Comparison of ENCODE assay signal across 9 mouse cellular contexts in genomic region chr2:180272884-180273321, GRCm38 (mm10). TPM values are rescaled to one million over a fixed set of nuclear protein-coding genes. Genes with fewer than 3 reads are reported as not detected.
A peak's percentile ranks its signal among the peaks of the same experiment; 100 is the strongest.
DNase-seq lines count a peak whose midpoint lies in the region; ATAC-seq and TF ChIP-seq lines count a peak whose summit lies in the region.
"Had no signal": no experiment of that assay in that cellular context is flagged by ENCODE, and none has a peak within 500 bp of the region (broad histone marks: within the 10 kb centered on the region; RNA-seq: fewer than 3 reads in every experiment).

No protein-coding gene starts in this region.

- TF ChIP-seq POLR2A in kidney, adult 2 months (IDR thresholded peaks at IDR 0.05; ENCODE audit: low read depth, low read length): no peak
- no peak for TF ChIP-seq POLR2A in ES-Bruce4 (IDR thresholded peaks at IDR 0.05; ENCODE audit: insufficient read depth, low read length)

- H3K27ac ChIP-seq in kidney, adult 2 months (ENCODE audit: insufficient read depth, low read depth, low read length): peak overlapping the region; percentile 2; the same call in 1 of the 2 replicates
- H3K27ac ChIP-seq in ES-Bruce4 (ENCODE audit: insufficient read depth, low read length): no peak overlapping the region
- H3K27ac ChIP-seq in embryonic facial prominence, embryonic 11.5 days (replicated peaks; ENCODE audit: low read depth, low read length): no peak overlapping the region

- H3K4me1 ChIP-seq in kidney, adult 2 months (ENCODE audit: control insufficient read depth, insufficient read depth, low read length): peaks cover 12% of the 10 kb centered on the region; the same call in 1 of the 2 replicates
- peaks cover 2% of the 10 kb centered on the region for H3K4me1 ChIP-seq in ES-Bruce4 (ENCODE audit: control insufficient read depth, insufficient read depth, low read length)
- H3K4me1 ChIP-seq in embryonic facial prominence, embryonic 11.5 days (ENCODE audit: control insufficient read depth, insufficient read depth, low read length): peaks cover 6% of the 10 kb centered on the region; the same call in 1 of the 2 replicates

- under 1% methylated on average over 37 of the region's 37 CpGs for WGBS in kidney, adult 2 months
- WGBS in embryonic facial prominence, embryonic 11.5 days: 0% methylated on average over 28 of the region's 37 CpGs

- H3K36me3 ChIP-seq in kidney, adult 2 months (ENCODE audit: control insufficient read depth, insufficient read depth, low read length): no peaks in the 10 kb centered on the region
- H3K36me3 ChIP-seq in ES-Bruce4 (ENCODE audit: control insufficient read depth, insufficient read depth, low read length, poor library complexity, severe bottlenecking): no peaks in the 10 kb centered on the region
- no peaks in the 10 kb centered on the region for H3K36me3 ChIP-seq in embryonic facial prominence, embryonic 11.5 days (replicated peaks; ENCODE audit: control insufficient read depth, insufficient read depth, low read depth, low read length)

- H3K9me3 ChIP-seq in ES-Bruce4 (replicated peaks; ENCODE audit: control insufficient read depth, insufficient read depth, low read length, poor library complexity, severe bottlenecking): no peaks in the 10 kb centered on the region
- H3K9me3 ChIP-seq in embryonic facial prominence, embryonic 11.5 days (replicated peaks; ENCODE audit: control insufficient read depth, low read length): no peaks in the 10 kb centered on the region

- peak overlapping the region; percentile 88 for H3K4me2 ChIP-seq in embryonic facial prominence, embryonic 11.5 days (ENCODE audit: low read depth, low read length)

- TF ChIP-seq EP300 in ES-Bruce4 (IDR thresholded peaks at IDR 0.05; ENCODE audit: insufficient read depth, low read depth, low read length): no peak

- no peak for TF ChIP-seq CTCF in kidney, adult 2 months (conservative IDR thresholded peaks at IDR 0.05; ENCODE audit: insufficient read depth, insufficient read length, low read depth, low read length)
- TF ChIP-seq CTCF in ES-Bruce4 (IDR thresholded peaks at IDR 0.05; ENCODE audit: low read depth, low read length): no peak

- ATAC-seq in embryonic facial prominence, embryonic 11.5 days (replicated peaks; ENCODE audit: insufficient number of reproducible peaks, low FRiP score, low TSS enrichment, low read depth): peak; percentile 11
- ATAC-seq in inflammation-experienced regulatory T-cells, adult 6 months: peak; percentile 2
- no peak for ATAC-seq in monocyte, adult 5-6 weeks (replicated peaks; ENCODE audit: insufficient number of reproducible peaks, low FRiP score, low TSS enrichment, poor library complexity, severe bottlenecking)

- peak overlapping the region; percentile 72 for H3K4me3 ChIP-seq in kidney, adult 2 months (ENCODE audit: insufficient read depth, low read depth, low read length)
- peak overlapping the region; percentile 68 for H3K4me3 ChIP-seq in ES-Bruce4 (ENCODE audit: low read depth, low read length)
- H3K4me3 ChIP-seq in embryonic facial prominence, embryonic 11.5 days (ENCODE audit: low read depth, low read length): peak overlapping the region; percentile 84

- H3K27me3 ChIP-seq in kidney, adult 2 months (replicated peaks; ENCODE audit: control insufficient read depth, insufficient read depth, low read length): no peaks in the 10 kb centered on the region
- H3K27me3 ChIP-seq in ES-Bruce4 (ENCODE audit: control insufficient read depth, insufficient read depth, low read length, poor library complexity, severe bottlenecking): no peaks in the 10 kb centered on the region
- H3K27me3 ChIP-seq in embryonic facial prominence, embryonic 11.5 days (ENCODE audit: control insufficient read depth, insufficient read depth, low read length): no peaks in the 10 kb centered on the region

- DNase-seq in kidney, adult 2 months: peak; percentile 53
- DNase-seq in kidney, postnatal 14 days: no peak
- peak; percentile 25 for DNase-seq in embryonic facial prominence, embryonic 11.5 days (ENCODE audit: low spot score)
- peak; percentile 57 for DNase-seq in lung, postnatal 10 days
- DNase-seq in urinary bladder, postnatal 25 days (ENCODE audit: low spot score): no peak

- H3K9ac ChIP-seq in ES-Bruce4 (ENCODE audit: low read depth, poor library complexity, severe bottlenecking): peak overlapping the region; percentile 86
- H3K9ac ChIP-seq in embryonic facial prominence, embryonic 11.5 days (replicated peaks; ENCODE audit: low read length): peak overlapping the region; percentile 88

RNA-seq across cellular contexts. Expression of gene Cables2, which starts 0.4 kb away (rescaled TPM):
- 18.2 TPM in 2 replicates for polyA plus RNA-seq in kidney, adult 2 months (2012; rRNA removed)
- polyA plus RNA-seq in ES-Bruce4 (2011; ENCODE audit: insufficient read depth, insufficient read length, low read depth, missing spikeins): 13.2 and 14.5 TPM in 2 replicates
- 14.5 and 14.8 TPM in 2 replicates for polyA plus RNA-seq in embryonic facial prominence, embryonic 11.5 days (2014; fragmentation: Nextera tagmentation; extraction: Ambion mirVana)
- 1 to 10 TPM; 6.7 to 8.0 (median 7.7) TPM for polyA plus RNA-seq in inflammation-experienced regulatory T-cells, adult 6 months (2017; shearing (Covaris generic))
- 16.9 to 23.7 TPM (median 20.6 TPM) in 3 replicates for total RNA-seq in monocyte, adult 5-6 weeks (2017)

RNA-seq across cellular contexts. Expression of gene Rps21, which starts 15.7 kb away (rescaled TPM):
- 2,294 and 2,331 TPM in 2 replicates for polyA plus RNA-seq in kidney, adult 2 months (2012; rRNA removed)
- 1,612 and 1,632 TPM in 2 replicates for polyA plus RNA-seq in ES-Bruce4 (2011; ENCODE audit: insufficient read depth, insufficient read length, low read depth, missing spikeins)
- polyA plus RNA-seq in embryonic facial prominence, embryonic 11.5 days (2014; fragmentation: Nextera tagmentation; extraction: Ambion mirVana): 516 and 527 TPM in 2 replicates
- polyA plus RNA-seq in inflammation-experienced regulatory T-cells, adult 6 months (2017; shearing (Covaris generic)): 1,000 to 10,000 TPM; 1,053 to 1,596 (median 1,304) TPM
- 1,771 to 2,174 TPM (median 1,777 TPM) in 3 replicates for total RNA-seq in monocyte, adult 5-6 weeks (2017)

RNA-seq across cellular contexts. Expression of gene Rbbp8nl, which starts 16.8 kb away (rescaled TPM):
- 0.49 and 0.50 TPM in 2 replicates for polyA plus RNA-seq in kidney, adult 2 months (2012; rRNA removed)
- polyA plus RNA-seq in ES-Bruce4 (2011; ENCODE audit: insufficient read depth, insufficient read length, low read depth, missing spikeins): 1.7 and 1.8 TPM in 2 replicates
- 0.20 and 0.35 TPM in 2 replicates for polyA plus RNA-seq in embryonic facial prominence, embryonic 11.5 days (2014; fragmentation: Nextera tagmentation; extraction: Ambion mirVana)
- not detected for polyA plus RNA-seq in inflammation-experienced regulatory T-cells, adult 6 months (2017; shearing (Covaris generic))
- not detected in 3 replicates for total RNA-seq in monocyte, adult 5-6 weeks (2017)
- total RNA-seq: left cerebral cortex, postnatal 10 days had no signal

RNA-seq across cellular contexts. Expression of gene Lama5, which starts 47.2 kb away (rescaled TPM):
- 83.3 and 97.8 TPM in 2 replicates for polyA plus RNA-seq in kidney, adult 2 months (2012; rRNA removed)
- polyA plus RNA-seq in ES-Bruce4 (2011; ENCODE audit: insufficient read depth, insufficient read length, low read depth, missing spikeins): 141 and 145 TPM in 2 replicates
- 6.9 and 11.5 TPM in 2 replicates for polyA plus RNA-seq in embryonic facial prominence, embryonic 11.5 days (2014; fragmentation: Nextera tagmentation; extraction: Ambion mirVana)
- under 1 TPM in 2 of 3 experiments, not detected in 1; 0.33 to 0.40 TPM for polyA plus RNA-seq in inflammation-experienced regulatory T-cells, adult 6 months (2017; shearing (Covaris generic))
- total RNA-seq in monocyte, adult 5-6 weeks (2017): 0.29 to 7.1 TPM (median 0.29 TPM) in 3 replicates

Comparison
In these comparisons a context has a peak if more than half of its experiments do, and no peak if none do; other contexts are left out.
1. DNase-seq: peak in kidney, adult 2 months (single experiment), embryonic facial prominence, embryonic 11.5 days (single experiment) and lung, postnatal 10 days (single experiment); none in kidney, postnatal 14 days (single experiment) and urinary bladder, postnatal 25 days (single experiment).
2. Peak in every context shown above with its lines, with median percentiles within 50 percentile points of each other: H3K4me3 ChIP-seq.